Mouse (Mus musculus) forebrain, embryonic 12.5 days (tissue): ENCODE data around the gene Adamts17. TPM values are rescaled to one million over a fixed set of nuclear protein-coding genes. Genes with fewer than 3 reads are reported as not detected.
A peak's percentile ranks its signal among the peaks of the same experiment; 100 is the strongest.

Source experiments
- ATAC-seq: fragments of 200-750 bp; cut with Nextera tagmentation; 2 replicates; pipeline ENCODE4 v1.8.0; 2017; ENCODE audit warnings: moderate TSS enrichment; ENCODE audit not compliant: low FRiP score
- H3K27ac ChIP-seq: fragments of 300-500 bp; sonication (generic); 2 replicates; pipeline ENCODE4 v1.5.1; 2016; ENCODE audit warnings: mild to moderate bottlenecking
- H3K27me3 ChIP-seq: fragments of 300-500 bp; sonication (generic); 2 replicates; pipeline ENCODE4 v1.6.1; 2016; ENCODE audit warnings: mild to moderate bottlenecking
- H3K36me3 ChIP-seq: fragments of 300-500 bp; sonication (generic); replicated peaks from 2 replicates; pipeline ENCODE4 v1.6.1; 2016; ENCODE audit warnings: mild to moderate bottlenecking
- H3K4me1 ChIP-seq: fragments of 300-500 bp; sonication (generic); 2 replicates; pipeline ENCODE4 v1.6.1; 2016
- H3K4me2 ChIP-seq: fragments of 300-500 bp; sonication (generic); 2 replicates; pipeline ENCODE4 v1.6.1; 2016; ENCODE audit warnings: mild to moderate bottlenecking, moderate library complexity
- H3K4me3 ChIP-seq: fragments of 300-500 bp; sonication (generic); replicated peaks from 2 replicates; pipeline ENCODE4 v1.5.1; 2016; ENCODE audit warnings: mild to moderate bottlenecking
- H3K9ac ChIP-seq: fragments of 300-500 bp; sonication (generic); 2 replicates; pipeline ENCODE4 v1.6.1; 2016; ENCODE audit warnings: mild to moderate bottlenecking
- H3K9me3 ChIP-seq: fragments of 300-500 bp; sonication (generic); 2 replicates; pipeline ENCODE4 v1.6.1; 2016
- WGBS: fragments of 180-500 bp; shearing (Covaris S2); methylation state at CpG from one replicate; pipeline ENCODE4 v1.1.7; 2016; 5-methylcytosine and 5-hydroxymethylcytosine counted together
- polyA plus RNA-seq: library from polyadenylated mRNA; unstranded; fragments of >200 nt; fragmentation: Nextera tagmentation; extraction: Ambion mirVana; gene quantifications from 2 replicates; pipeline ENCODE4 v1.2.1, GENCODE M21; 2016

Adamts17 gene
- polyA plus RNA-seq, 1 experiment from 2014 or later: 2.1 TPM

GRCm38 (mm10) chr7:67050424-67050823, 210.9 kb downstream of the Adamts17 start:
- Histone ChIP-seq H3K9ac (no peak overlapping the region), H3K27ac (no peak overlapping the region), H3K4me3 (no peak overlapping the region), H3K4me1 (no peaks in the 10 kb centered on the region), H3K36me3 (no peaks in the 10 kb centered on the region), H3K9me3 (no peaks in the 10 kb centered on the region), H3K4me2 (no peak overlapping the region), H3K27me3 (no peaks in the 10 kb centered on the region)
- no peak for ATAC-seq
- WGBS: 90% methylated on average over 3 of the region's 3 CpGs

GRCm38 (mm10) chr7:67051089-67051718, 211.7 kb downstream of the Adamts17 start:
- Histone ChIP-seq H3K27ac (no peak overlapping the region), H3K36me3 (no peaks in the 10 kb centered on the region), H3K9me3 (no peaks in the 10 kb centered on the region), H3K4me2 (no peak overlapping the region), H3K27me3 (no peaks in the 10 kb centered on the region), H3K4me1 (no peaks in the 10 kb centered on the region), H3K9ac (no peak overlapping the region), H3K4me3 (no peak overlapping the region)
- WGBS: 84% methylated on average over 7 of the region's 7 CpGs
- ATAC-seq: no peak

GRCm38 (mm10) chr7:67054876-67055275, 215.3 kb downstream of the Adamts17 start:
- no peak for ATAC-seq
- Histone ChIP-seq H3K4me3 (no peak overlapping the region), H3K27ac (no peak overlapping the region), H3K9ac (no peak overlapping the region), H3K4me1 (no peaks in the 10 kb centered on the region), H3K4me2 (no peak overlapping the region), H3K9me3 (no peaks in the 10 kb centered on the region), H3K36me3 (no peaks in the 10 kb centered on the region), H3K27me3 (no peaks in the 10 kb centered on the region)
- 90% methylated on average over 3 of the region's 3 CpGs for WGBS

DNA sequence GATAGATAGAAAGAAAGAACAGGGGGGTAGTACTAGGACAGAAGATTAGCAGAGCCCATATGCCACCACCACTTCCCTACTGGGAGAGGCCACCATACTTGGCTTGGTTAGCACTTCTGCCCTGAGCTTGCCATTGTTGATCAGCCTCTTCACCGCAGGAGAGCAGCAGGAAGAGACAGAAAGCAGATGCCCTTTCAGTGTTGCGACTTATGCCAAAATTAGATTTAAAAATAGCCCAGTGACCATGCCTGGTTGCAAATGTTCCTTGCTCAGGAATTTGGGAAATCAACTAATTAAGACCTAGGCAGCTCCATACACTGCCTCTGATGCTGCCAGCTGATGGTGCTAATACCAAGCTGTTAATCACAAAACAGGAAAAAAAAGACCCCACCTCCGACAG, 216.0 kb downstream of the Adamts17 start:
- Histone ChIP-seq H3K27ac (no peak overlapping the region), H3K36me3 (no peaks in the 10 kb centered on the region), H3K4me3 (no peak overlapping the region), H3K9ac (no peak overlapping the region), H3K27me3 (no peaks in the 10 kb centered on the region), H3K4me1 (no peaks in the 10 kb centered on the region), H3K9me3 (no peaks in the 10 kb centered on the region), H3K4me2 (no peak overlapping the region)
- WGBS: 80% methylated on average over 3 of the region's 3 CpGs
- ATAC-seq: no peak

- no peaks in the 10 kb centered on the region for H3K4me1 ChIP-seq
- no peak for ATAC-seq
- no peaks in the 10 kb centered on the region for H3K9me3 ChIP-seq
- no peaks in the 10 kb centered on the region for H3K27me3 ChIP-seq
- H3K4me2 ChIP-seq: no peak overlapping the region
- no peak overlapping the region for H3K4me3 ChIP-seq
- H3K9ac ChIP-seq: no peak overlapping the region
- whole genome bisulfite sequencing: 84% methylated on average over 9 of the region's 9 CpGs
- H3K36me3 ChIP-seq: no peaks in the 10 kb centered on the region
- H3K27ac ChIP-seq: no peak overlapping the region
These were observed 222.2 kb downstream of the Adamts17 start for GRCm38 (mm10) chr7:67061756-67062155.

DNA sequence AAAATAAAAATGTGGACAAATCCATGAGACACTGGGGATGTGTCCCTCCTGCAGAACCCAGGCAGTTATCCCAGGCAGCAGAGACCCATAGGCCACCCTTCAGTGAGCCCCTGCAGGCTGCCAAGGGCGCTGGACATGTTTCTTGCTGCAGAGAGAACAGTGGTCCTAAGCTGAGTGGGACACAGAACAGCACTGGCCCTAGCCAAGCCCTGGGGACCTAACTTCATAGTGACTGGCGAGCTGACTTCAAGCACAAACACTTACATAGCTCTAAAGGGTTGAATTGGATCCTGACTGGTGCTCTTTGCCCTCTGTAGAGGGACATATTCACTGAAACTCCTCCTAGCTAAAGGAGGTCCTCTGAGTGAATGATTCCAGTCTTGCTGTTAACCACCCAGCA, 223.0 kb downstream of the Adamts17 start:
- Histone ChIP-seq H3K9ac (no peak overlapping the region), H3K27ac (no peak overlapping the region), H3K27me3 (no peaks in the 10 kb centered on the region), H3K4me3 (no peak overlapping the region), H3K36me3 (no peaks in the 10 kb centered on the region), H3K4me1 (no peaks in the 10 kb centered on the region), H3K9me3 (no peaks in the 10 kb centered on the region), H3K4me2 (no peak overlapping the region)
- no peak for ATAC-seq
- WGBS: 85% methylated on average over 2 of the region's 2 CpGs

GRCm38 (mm10) chr7:67064627-67065305, 225.2 kb downstream of the Adamts17 start:
- no peaks in the 10 kb centered on the region for H3K36me3 ChIP-seq
- ATAC-seq: no peak
- no peaks in the 10 kb centered on the region for H3K27me3 ChIP-seq
- no peak overlapping the region for H3K27ac ChIP-seq
- WGBS: 89% methylated on average over 10 of the region's 10 CpGs
- no peaks in the 10 kb centered on the region for H3K4me1 ChIP-seq
- no peaks in the 10 kb centered on the region for H3K9me3 ChIP-seq
- H3K4me3 ChIP-seq: no peak overlapping the region
- no peak overlapping the region for H3K4me2 ChIP-seq
- no peak overlapping the region for H3K9ac ChIP-seq

GRCm38 (mm10) chr7:67065631-67066030, 226.1 kb downstream of the Adamts17 start:
- WGBS: 91% methylated on average over 4 of the region's 4 CpGs
- H3K4me2 ChIP-seq: no peak overlapping the region

GRCm38 (mm10) chr7:67072015-67072685, 232.6 kb downstream of the Adamts17 start:
- 86% methylated on average over 10 of the region's 10 CpGs for WGBS
- no peaks in the 10 kb centered on the region for H3K36me3 ChIP-seq

More at GRCm38 (mm10) chr7:67065631-67066030, 226.1 kb downstream of the Adamts17 start:
- no peak overlapping the region for H3K9ac ChIP-seq
- H3K36me3 ChIP-seq: no peaks in the 10 kb centered on the region
- no peaks in the 10 kb centered on the region for H3K9me3 ChIP-seq
- no peak overlapping the region for H3K4me3 ChIP-seq
- no peak overlapping the region for H3K27ac ChIP-seq
- H3K27me3 ChIP-seq: no peaks in the 10 kb centered on the region
- no peak for ATAC-seq
- no peaks in the 10 kb centered on the region for H3K4me1 ChIP-seq

GRCm38 (mm10) chr7:67082751-67083150, 243.2 kb downstream of the Adamts17 start:
- Histone ChIP-seq H3K27ac (no peak overlapping the region), H3K4me2 (no peak overlapping the region), H3K4me1 (no peaks in the 10 kb centered on the region), H3K9ac (no peak overlapping the region), H3K4me3 (no peak overlapping the region), H3K9me3 (no peaks in the 10 kb centered on the region), H3K36me3 (no peaks in the 10 kb centered on the region), H3K27me3 (no peaks in the 10 kb centered on the region)
- ATAC-seq: no peak
- 95% methylated on average over 10 of the region's 10 CpGs for WGBS

More at GRCm38 (mm10) chr7:67072015-67072685, 232.6 kb downstream of the Adamts17 start:
- no peak for ATAC-seq
- Histone ChIP-seq H3K9me3 (no peaks in the 10 kb centered on the region), H3K27ac (no peak overlapping the region), H3K4me2 (no peak overlapping the region), H3K27me3 (no peaks in the 10 kb centered on the region), H3K4me1 (no peaks in the 10 kb centered on the region), H3K4me3 (no peak overlapping the region), H3K9ac (no peak overlapping the region)

- 0 out of 2 replicates have a peak, but pooled peaks have one; percentile 14 for ATAC-seq
- Histone ChIP-seq H3K4me3 (no peak overlapping the region), H3K27ac (no peak overlapping the region), H3K9me3 (no peaks in the 10 kb centered on the region), H3K36me3 (no peaks in the 10 kb centered on the region), H3K4me2 (no peak overlapping the region), H3K9ac (no peak overlapping the region), H3K27me3 (no peaks in the 10 kb centered on the region), H3K4me1 (no peaks in the 10 kb centered on the region)
- WGBS: 64% methylated on average over 6 of the region's 6 CpGs
These were observed 248.2 kb downstream of the Adamts17 start for GRCm38 (mm10) chr7:67087759-67088158.

DNA sequence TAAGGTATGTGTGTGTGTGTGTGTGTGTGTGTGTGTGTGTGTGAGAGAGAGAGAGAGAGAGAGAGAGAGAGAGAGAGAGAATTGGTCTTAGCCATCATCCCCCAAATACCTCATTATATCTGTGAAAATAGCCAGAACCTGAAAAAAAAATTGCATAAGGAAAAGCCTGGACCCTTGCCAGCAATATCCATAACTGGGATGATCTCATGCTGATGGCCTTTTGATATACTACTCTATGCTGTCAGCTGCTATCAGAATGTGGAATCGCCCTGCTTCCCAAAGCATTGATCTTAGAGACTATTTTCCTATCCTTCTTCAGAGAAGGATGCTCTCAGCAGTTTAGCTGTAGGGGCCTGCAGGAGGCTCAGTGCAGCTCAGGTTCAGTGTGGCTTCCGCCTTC, 257.6 kb downstream of the Adamts17 start:
- no peak overlapping the region for H3K27ac ChIP-seq
- H3K9me3 ChIP-seq: no peaks in the 10 kb centered on the region
- ATAC-seq: no peak
- H3K4me3 ChIP-seq: no peak overlapping the region
- no peak overlapping the region for H3K9ac ChIP-seq
- 88% methylated on average over 2 of the region's 2 CpGs for WGBS
- H3K4me2 ChIP-seq: no peak overlapping the region
- no peaks in the 10 kb centered on the region for H3K27me3 ChIP-seq
- no peaks in the 10 kb centered on the region for H3K4me1 ChIP-seq
- no peaks in the 10 kb centered on the region for H3K36me3 ChIP-seq
